Mouse (Mus musculus): ENCODE measurements around the gene Htra1. TPM values are rescaled to one million over a fixed set of nuclear protein-coding genes. Genes with fewer than 3 reads are reported as not detected.

Htra1 gene
- total RNA-seq, 2 experiments from 2014 or later: not detected

- ATAC-seq (replicated peaks; ENCODE audit: low FRiP score, poor library complexity, severe bottlenecking): no peak
These were observed 3.0 kb upstream of the Htra1 start for GRCm38 (mm10) chr7:130932921-130933320.

- ATAC-seq (replicated peaks; ENCODE audit: low FRiP score, poor library complexity, severe bottlenecking): no peak
These were observed 1.3 kb upstream of the Htra1 start for GRCm38 (mm10) chr7:130934654-130935053.

- ATAC-seq (replicated peaks; ENCODE audit: low FRiP score, poor library complexity, severe bottlenecking): no peak
These were observed 504 bp upstream of the Htra1 start for GRCm38 (mm10) chr7:130935421-130935792.

GRCm38 (mm10) chr7:130936472-130936951 lies 601 bp downstream of the Htra1 start:
- ATAC-seq (replicated peaks; ENCODE audit: low FRiP score, poor library complexity, severe bottlenecking): no peak

- no peak for ATAC-seq (replicated peaks; ENCODE audit: low FRiP score, poor library complexity, severe bottlenecking)
These were observed 1.4 kb downstream of the Htra1 start for GRCm38 (mm10) chr7:130937266-130937841.

GRCm38 (mm10) chr7:130938005-130938404 lies 2.1 kb downstream of the Htra1 start:
- ATAC-seq (replicated peaks; ENCODE audit: low FRiP score, poor library complexity, severe bottlenecking): no peak

- ATAC-seq (replicated peaks; ENCODE audit: low FRiP score, poor library complexity, severe bottlenecking): no peak
These were observed 3.0 kb downstream of the Htra1 start for GRCm38 (mm10) chr7:130938896-130939295.

GRCm38 (mm10) chr7:130940733-130941132 lies 4.8 kb downstream of the Htra1 start:
- no peak for ATAC-seq (replicated peaks; ENCODE audit: low FRiP score, poor library complexity, severe bottlenecking)

- ATAC-seq (replicated peaks; ENCODE audit: low FRiP score, poor library complexity, severe bottlenecking): no peak
These were observed 7.5 kb downstream of the Htra1 start for GRCm38 (mm10) chr7:130943280-130943895.

- ATAC-seq (replicated peaks; ENCODE audit: low FRiP score, poor library complexity, severe bottlenecking): no peak
These were observed 9.0 kb downstream of the Htra1 start for GRCm38 (mm10) chr7:130944766-130945475.

- ATAC-seq (replicated peaks; ENCODE audit: low FRiP score, poor library complexity, severe bottlenecking): no peak
These were observed 9.8 kb downstream of the Htra1 start for GRCm38 (mm10) chr7:130945730-130946129.

- no peak for ATAC-seq (replicated peaks; ENCODE audit: low FRiP score, poor library complexity, severe bottlenecking)
These were observed 10.4 kb downstream of the Htra1 start for GRCm38 (mm10) chr7:130946303-130946702.

GRCm38 (mm10) chr7:130948563-130949208 lies 12.8 kb downstream of the Htra1 start:
- no peak for ATAC-seq (replicated peaks; ENCODE audit: low FRiP score, poor library complexity, severe bottlenecking)

GRCm38 (mm10) chr7:130949331-130949751 lies 13.4 kb downstream of the Htra1 start:
- ATAC-seq (replicated peaks; ENCODE audit: low FRiP score, poor library complexity, severe bottlenecking): no peak

GRCm38 (mm10) chr7:130950482-130950881 lies 14.6 kb downstream of the Htra1 start:
- ATAC-seq (replicated peaks; ENCODE audit: low FRiP score, poor library complexity, severe bottlenecking): no peak

GRCm38 (mm10) chr7:130951004-130951403 lies 15.1 kb downstream of the Htra1 start:
- ATAC-seq (replicated peaks; ENCODE audit: low FRiP score, poor library complexity, severe bottlenecking): no peak

GRCm38 (mm10) chr7:130953376-130953775 lies 17.5 kb downstream of the Htra1 start:
- ATAC-seq (replicated peaks; ENCODE audit: low FRiP score, poor library complexity, severe bottlenecking): no peak

- no peak for ATAC-seq (replicated peaks; ENCODE audit: low FRiP score, poor library complexity, severe bottlenecking)
These were observed 18.3 kb downstream of the Htra1 start for GRCm38 (mm10) chr7:130954177-130954601.

- ATAC-seq (replicated peaks; ENCODE audit: low FRiP score, poor library complexity, severe bottlenecking): no peak
These were observed 22.6 kb downstream of the Htra1 start for GRCm38 (mm10) chr7:130958551-130958950.

GRCm38 (mm10) chr7:130959868-130960267 lies 24.0 kb downstream of the Htra1 start:
- no peak for ATAC-seq (replicated peaks; ENCODE audit: low FRiP score, poor library complexity, severe bottlenecking)

- no peak for ATAC-seq (replicated peaks; ENCODE audit: low FRiP score, poor library complexity, severe bottlenecking)
These were observed 25.5 kb downstream of the Htra1 start for GRCm38 (mm10) chr7:130961429-130961828.

Measured in erythroblast, adult 5-6 weeks (primary cell).